Mouse (Mus musculus) adrenal gland, adult 2 months (tissue): ENCODE measurements around the gene Slc23a2. TPM values are rescaled to one million over a fixed set of nuclear protein-coding genes. Genes with fewer than 3 reads are reported as not detected.

Experiments
- DNase-seq: peaks from one replicate; pipeline ENCODE4 v3.0.0; 2021
- long read RNA-seq: library from polyadenylated mRNA; stranded (forward); transcript quantifications from one replicate; pipeline ENCODE4 v2.0.0, GENCODE M21; 2021
- polyA plus RNA-seq: library from polyadenylated mRNA; depleted of rRNA; stranded (reverse); fragments of >200 nt; gene quantifications from 2 replicates; pipeline ENCODE4 v1.2.3, GENCODE M21; 2012; rRNA removed
- total RNA-seq, 2 experiments: library from RNA; stranded (reverse); gene quantifications; 2 replicates each; pipeline ENCODE4 v1.2.3; 2021

The Slc23a2 gene
- total RNA-seq, result 100 to 1,000 TPM in 1 of 2 experiments, 10 to 100 TPM in 1; 80.6 to 206 TPM
- 45.5 and 59.7 TPM in 2 replicates for polyA plus RNA-seq
- long read RNA-seq, full-length matches to known transcripts, result 4 of 20 reads
- long read RNA-seq, partial matches to known transcripts, result 1 of 20 reads
- long read RNA-seq, other reads (novel, unspliced or antisense), result 15 of 20 reads

DNA sequence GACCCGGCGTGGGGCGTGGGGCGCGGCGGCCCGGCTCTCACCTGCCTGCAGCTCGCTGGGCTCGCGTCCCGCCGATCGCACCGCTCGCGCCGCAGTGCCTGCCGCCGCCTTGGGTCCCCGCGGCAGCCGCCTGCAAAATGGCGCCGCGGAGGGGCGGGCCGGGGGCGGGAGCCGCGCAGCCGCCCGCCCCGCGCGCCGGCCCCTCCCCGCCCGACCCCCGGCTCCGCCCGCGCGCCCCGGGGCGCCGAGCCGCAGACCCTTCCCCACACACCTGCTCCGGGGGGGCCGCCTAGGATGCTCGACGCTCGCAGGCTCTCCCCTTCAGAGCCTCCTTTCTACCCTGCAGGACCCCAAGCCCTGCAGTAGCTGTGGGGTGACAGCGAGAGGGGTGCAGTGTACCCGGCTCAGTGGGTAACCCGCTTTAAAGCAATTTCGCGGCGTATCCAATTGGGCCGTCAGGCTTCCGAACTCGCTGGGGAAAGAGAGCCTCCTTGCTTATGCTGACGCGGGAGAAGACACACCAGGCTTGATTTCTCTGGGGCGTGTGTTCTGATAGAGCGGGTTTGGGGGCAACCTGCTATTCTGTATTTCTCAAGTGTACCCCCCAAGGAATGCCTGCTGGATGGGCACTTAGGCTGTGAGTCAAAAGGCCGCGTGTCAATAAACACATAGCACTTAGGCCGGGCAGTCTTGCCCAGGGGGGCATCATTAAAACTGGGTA, at the start of gene Slc23a2:
Gene Slc23a2, minus strand, starts transcription at position 138 of the 721 bp plus-strand sequence.
- DNase-seq, result peak; percentile 75

DNA sequence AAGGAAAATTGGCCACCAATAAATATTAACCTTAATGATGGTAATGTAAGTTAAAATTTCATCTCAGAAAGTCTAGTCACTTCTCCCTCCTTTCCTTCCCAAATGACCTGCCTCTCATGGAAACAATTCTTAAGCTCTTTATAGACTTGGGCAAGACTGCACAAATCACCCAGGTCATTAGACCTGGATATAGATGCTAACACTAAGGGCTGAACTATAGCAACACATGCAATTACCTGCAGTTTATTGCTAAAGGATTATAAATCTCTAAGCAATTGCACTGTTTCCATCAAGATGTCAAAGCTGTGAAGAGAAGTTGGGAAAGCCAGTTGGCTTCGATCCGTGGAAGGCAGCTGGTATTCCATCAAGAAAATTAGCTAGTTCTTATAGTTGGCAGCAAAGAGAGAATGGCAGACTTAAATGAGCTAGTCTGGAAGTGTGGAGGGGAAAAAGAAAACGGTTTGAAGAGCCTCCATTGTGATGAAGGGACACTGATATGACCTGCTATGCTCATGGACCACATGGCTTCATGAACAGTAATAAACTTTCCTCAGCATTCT, 45.8 kb upstream of the Slc23a2 start:
- DNase-seq, result no peak

DNA sequence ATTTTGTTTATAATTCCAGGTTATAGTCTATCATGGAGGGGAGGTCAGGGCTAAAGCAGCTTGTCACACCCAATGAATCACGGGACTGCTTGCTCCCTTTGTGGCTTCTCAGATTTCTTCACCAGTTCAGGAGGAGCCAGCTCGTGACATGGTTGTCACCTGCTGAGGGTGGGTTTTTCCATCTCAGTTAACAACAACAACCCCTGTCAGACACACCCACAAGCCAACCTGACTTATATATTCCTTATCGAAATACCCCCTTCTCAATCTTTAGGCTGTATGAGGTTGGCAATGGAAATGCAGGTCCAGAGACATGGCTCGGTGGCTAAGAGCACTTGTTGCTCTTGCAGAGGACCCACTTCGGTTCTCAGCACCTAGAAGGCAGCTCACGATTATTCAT, 39.0 kb upstream of the Slc23a2 start:
- peak; percentile 49 for DNase-seq

DNA sequence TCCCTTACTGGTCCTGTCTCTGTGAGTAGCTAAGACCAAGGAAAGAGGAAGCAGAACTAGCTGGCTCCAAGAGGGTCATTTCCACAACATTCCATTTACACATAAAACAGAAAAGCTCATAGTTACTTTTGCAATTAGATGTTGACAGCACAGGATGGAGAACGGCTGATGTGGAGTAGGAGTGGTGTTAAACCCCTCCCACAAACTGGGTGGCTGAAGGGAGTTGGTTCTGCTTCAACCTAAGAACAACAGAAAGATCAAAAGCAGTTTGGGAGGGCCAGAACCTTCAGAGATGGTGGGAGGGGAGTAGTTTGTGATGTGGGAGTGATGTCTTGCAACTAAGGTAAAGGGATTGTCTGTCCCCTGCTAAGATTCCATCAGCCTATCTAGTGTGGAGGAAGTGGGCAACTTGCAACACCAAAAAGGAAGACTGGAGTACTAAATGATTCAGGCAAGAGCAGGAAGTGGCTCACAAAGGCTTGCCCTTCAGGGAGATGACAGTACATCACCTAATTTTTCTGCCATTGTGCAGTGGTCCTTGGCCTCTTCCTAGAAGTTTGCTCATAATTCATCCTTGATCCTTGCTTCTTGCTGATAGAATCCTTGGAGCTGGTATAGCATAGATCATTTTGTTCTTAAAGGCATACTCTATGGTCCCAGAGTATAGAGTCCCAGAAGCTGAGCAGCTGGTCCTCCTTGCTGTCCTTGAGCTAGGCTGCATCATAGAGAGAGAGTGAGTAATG, 35.7 kb upstream of the Slc23a2 start:
- peak; percentile 66 for DNase-seq

DNA sequence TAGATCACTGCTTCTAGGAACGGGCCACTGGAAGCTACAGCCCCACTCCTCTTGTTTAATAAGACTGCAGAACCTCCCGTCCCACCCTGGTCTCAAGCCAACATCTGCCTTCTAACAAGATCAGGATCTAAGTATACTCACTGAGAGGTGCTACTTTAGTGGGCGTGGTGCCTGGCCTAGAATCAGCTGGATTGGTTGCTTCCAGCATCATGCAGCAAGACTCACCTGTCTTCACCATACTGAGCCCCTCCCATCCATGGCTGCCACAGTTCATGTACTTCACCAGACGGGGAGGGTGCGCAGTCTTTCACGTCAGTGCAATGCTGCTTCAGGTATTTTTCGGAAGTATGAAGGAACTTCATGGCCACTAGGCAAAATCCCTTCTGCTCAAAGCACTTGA, 34.5 kb upstream of the Slc23a2 start:
- no peak for DNase-seq

DNA sequence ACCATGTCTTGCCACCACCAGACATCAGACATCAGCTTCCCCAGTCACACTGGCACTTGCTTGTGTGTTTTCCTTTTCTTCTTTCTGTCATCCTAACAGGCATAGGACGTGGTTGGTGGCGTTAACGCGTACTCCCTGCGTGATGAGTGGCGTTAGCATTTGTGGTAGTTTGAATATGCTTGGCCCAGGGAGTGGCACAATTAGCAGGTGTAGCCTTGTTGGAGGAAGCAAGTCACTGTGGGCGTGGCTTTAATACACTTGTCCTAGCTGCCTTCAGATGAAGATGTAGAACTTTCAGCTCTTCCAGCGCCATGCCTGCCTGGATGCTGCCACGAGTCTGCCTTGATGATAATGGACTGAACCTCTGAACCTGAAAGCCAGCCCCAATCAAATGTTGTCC, 32.5 kb upstream of the Slc23a2 start:
- no peak for DNase-seq

DNA sequence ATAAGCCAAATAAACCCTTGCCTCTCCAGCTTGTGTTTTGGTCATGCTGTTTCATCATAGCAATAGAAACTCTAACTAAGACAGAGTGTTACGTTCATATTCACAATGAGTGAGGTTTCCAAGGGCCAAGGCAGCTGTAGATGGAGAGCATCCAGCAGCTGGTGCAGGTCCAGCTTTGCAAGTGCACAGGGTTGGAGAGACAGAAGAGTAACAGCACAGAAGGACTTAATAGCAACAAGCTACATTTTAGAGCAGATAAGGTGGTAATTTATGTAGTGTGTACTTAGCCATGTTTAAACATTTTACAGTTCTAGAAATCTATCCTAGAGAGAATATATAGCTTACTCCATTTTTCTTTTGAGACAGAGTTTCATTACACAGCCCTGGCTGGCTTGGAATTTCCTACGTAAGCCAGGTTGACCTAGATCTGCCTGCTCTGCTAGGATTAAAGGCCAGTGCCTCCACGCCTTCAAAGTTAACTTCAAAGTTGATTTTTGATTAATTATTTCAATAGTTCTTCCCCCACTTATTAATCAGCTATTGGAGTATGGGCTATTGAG, 31.5 kb upstream of the Slc23a2 start:
- peak; percentile 70 for DNase-seq

DNA sequence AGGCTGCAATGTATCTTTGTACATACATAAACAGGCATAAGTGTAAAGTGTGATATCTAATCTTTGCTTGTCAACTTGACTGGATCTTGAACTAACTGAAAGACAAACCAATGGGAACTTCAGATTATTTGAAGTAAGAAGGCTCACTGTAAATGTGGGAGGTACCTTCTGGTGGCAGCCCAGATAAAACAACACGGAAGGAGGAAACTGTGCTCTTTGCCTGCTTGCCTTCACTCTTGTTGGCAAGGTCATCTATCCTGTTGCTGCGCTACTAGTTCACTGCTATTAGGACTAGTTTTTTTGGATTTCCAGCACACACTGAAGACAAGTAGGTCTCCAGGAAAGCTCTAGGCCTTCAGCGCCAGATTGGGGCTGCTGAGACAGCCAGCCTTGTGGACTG, 29.1 kb upstream of the Slc23a2 start:
- no peak for DNase-seq

DNA sequence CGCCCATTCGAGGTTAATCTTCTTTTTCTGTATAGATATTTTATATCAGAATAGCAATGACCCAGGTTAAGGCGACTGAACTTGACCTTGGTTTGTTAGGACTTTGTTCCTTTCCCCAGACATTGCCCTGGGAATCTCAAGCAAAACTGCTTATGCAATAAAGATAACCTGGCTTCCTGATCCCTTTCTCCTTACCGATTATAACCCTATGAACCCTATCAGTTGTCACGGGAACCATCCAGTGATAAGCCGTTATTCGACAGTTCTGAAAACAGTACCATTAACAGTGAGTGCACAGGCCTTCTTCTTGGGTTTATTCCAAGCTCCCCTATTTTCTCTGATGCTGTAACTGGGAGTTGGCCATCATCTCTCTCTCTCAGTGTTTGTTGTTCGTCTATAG, 27.0 kb upstream of the Slc23a2 start:
- DNase-seq, result no peak

DNA sequence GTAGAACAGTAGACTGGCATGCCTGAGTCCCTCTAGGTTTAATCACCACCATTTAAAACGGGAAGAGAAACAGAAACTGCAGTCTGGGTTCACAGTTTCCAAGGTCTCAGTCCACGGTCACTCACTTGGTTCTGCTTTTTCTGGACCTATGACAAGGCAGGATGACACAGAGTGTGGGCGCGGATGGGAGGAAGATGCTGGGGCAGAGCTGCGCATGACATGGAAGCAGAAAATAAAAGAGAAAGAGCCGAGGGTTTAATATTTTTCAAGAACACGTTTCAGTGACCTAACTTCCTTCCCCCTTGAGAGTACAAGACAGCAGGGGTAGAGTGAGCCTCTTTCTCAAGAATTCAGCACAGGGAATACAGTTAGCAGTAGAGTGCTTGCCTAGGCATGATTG, 24.2 kb upstream of the Slc23a2 start:
- DNase-seq, result peak; percentile 68

DNA sequence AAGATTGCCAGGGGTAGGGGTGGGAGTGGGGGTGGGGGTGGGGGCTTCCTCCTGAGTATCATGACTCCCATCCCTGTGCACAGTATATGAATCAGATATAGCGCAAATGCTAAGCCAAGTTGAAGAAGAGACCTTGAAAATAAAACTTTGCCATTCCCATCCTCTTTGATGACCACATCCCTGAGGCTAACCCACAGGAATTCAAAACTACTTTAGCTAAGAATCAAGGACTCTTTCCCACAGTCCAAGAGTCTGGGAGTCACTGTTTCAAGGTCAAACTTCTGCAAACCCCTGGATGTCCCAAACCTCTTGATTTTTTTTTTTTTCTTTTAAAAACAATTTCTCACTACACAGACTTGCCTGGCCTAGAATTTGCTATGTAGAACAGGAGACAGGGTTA, 18.7 kb upstream of the Slc23a2 start:
- no peak for DNase-seq

DNA sequence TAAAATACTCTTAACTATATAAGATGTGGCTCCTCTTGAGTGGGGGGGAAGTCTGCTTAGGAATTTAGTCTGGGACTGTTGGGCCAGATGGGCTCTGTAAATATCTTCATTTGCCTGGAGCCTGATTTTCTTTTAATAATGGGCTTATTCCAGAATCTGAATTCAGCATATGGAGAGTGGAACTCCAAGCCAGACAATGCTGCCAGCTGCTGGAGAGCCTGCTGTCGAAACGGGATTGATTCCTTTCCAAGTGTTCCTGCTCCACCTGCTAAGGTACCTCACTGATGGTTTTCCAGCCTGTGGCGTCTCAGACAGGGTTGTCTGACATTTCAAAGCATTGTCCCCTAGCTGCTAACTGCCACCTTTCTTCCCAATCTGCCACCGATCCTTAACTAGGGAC, 12.6 kb upstream of the Slc23a2 start:
- no peak for DNase-seq

DNA sequence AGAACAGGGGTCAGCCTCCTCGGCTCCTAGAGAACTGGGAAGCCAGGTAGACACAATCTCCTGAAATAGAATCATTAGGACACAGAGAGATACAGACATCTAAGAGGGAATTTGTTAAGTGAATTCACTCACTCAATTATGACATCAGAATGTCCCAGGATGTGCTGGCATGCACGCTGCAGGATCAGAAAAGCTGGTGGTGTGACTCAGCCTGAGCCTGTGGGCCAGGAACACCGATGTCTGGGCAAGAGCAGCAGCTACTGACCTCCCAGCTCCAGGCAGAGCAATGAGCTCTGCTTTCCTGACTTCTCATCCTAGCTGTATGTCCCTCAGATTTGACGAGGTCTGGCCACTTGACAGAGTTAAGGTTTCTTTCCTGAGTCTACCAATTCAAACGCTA, 7.8 kb upstream of the Slc23a2 start:
- DNase-seq, result peak; percentile 69

DNA sequence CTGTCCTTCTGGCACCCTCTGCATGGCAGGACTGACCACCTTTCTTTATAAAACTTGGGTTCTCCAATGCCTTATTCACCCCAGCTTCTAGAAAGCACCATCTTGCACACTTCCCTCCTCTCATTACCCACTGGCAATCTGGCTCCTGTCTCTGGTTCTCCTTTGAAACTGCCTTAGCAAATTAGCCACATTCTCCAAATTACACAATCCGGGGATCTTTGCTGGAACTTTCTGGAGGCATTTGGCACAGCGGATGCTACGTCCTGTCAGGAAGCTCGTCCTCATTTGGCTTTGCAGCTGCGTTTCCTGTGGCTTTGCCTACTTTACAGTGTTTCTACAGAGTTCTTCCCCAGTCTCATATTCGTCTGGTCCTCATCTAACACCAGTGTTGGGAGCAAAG, 6.7 kb upstream of the Slc23a2 start:
- DNase-seq, result peak; percentile 41

DNA sequence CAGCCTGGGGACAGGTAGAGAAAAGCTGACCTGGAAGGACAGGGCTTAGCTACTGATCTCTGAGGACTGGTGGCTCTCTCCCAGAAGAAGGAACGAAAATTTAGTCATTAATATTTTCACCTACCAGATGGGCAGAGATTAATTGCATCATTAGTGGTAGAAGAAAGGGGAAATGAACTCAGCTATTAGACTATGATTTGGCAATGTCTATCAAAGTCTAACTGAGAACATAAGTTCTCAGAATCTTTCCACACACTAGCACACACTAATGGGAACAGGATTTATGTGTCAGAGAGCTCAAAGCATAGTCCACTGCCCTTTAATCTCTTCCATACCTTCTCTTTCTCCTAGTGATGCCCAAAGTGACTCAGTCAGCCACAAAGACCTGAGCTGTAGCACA, 6.0 kb upstream of the Slc23a2 start:
- DNase-seq, result no peak

DNA sequence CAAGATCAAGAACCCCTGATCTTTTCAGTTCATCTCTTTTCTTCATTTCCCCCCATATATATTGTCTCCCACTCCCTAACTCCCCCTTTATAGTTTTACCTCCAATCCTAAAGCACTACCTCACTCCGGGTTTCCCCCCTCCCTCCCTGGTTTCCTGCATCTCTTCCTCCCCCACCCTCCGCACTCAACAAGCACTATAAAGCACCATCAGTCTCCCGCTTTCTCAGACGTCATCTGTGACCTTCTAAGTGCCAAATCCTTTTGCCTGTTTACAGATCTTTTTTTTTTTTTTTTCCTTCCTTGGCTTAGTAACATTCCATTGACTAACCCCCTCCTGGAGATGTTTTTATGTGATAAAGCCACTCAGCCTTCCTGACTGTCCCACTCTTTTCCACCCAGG, 1.6 kb upstream of the Slc23a2 start:
- peak; percentile 52 for DNase-seq

DNA sequence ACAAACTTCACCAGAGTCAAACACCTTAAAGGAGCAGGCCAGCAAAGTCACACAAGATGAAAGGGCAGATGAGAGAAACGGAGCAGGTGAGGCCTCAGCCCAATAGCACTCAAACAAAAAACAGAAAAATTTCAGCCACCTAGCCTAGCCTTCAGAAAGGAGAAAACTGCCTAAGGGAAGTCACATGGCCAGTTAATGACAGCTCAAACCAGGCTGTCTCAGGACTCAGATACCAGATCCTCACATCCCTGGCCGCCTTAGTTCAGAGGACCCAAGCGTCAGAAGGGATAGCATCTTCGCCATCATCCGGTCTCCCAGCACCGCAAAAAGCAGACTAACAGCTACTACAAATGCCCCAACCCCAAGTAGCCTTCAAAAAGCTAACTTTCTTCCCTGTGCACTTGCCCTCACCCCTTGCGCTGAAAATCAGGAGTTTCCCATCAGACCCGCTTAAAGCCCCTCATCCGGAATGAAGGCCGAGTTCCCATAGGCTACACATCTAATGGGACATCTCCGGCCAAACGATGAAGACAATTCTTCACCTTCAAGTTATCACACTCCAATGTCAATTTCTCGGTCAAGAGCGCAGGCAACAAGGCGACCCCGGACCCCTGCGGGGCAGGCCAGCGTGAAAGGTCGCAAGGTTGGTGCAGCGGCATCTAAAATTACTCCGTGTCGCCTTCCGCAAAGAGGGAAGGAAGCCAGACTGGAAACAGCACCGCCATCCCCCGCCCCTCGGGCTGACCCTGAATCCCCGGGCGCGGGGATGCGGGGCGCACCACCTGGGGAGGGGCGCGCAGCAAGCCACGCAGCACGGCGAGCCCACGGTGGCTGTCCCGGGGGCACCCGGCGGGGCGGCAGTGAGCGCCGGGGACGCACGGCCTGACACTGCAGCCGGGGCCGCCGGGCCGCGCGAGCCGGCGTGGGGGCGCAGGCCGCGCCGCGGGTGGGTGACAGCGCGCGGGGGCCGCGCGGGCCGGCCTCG, 673 bp downstream of the Slc23a2 start:
- peak; percentile 48 for DNase-seq

DNA sequence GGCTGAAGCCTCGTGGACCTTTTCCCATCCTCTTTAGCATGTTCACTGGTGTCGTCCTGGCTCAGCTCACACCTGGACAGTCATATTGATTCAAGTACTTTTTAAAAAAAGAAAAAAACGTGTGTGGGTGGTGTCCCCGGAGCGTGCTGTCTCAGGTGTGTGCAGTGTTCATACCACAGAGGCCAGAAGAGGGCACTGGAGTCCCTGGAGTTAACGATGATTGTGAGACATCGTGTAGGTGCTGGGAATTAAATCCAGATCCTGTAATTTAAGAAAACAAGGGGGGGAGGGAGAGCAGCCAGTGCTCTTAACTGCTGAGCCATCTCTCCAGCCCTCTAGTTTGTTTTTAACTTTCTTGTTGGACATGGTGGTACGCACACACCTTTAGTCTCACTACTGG, 2.3 kb downstream of the Slc23a2 start:
- DNase-seq, result no peak

DNA sequence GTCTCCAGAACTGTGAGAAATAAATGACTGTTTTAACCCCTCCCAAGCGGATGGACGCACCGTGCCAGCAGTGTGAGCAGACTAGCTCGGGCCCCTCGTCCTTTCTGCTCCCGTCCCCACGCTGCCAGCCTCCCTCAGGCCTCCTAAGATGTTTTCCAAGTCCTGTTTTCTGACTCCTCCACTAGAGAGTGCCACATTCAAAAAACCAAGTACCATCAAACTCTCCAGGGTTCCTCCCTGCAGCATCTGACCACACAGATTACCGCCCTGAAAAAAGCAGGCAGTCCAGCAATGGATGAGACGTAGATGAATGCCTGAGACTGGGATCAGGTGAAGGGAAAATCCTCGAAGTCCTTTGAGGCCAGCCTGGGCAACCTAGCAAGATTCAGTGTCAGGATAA, 4.4 kb downstream of the Slc23a2 start:
- peak; percentile 42 for DNase-seq

DNA sequence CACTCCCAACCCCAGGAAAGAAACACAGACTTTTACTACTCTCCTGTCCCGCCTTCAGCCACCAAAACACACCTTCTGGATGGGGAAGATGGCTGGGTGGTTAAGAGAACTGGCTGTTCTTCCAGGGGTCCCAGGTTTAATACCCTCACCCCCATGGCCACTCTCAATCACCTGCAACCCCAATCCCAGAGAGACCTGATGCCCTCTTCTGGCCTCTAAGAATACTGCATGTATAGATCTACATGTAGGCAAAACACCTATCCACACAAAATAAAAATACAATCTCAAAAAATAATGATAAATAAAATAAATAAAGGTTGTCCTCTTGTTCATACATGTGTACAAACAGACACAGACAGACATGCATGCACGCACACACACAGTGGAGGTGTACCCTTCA, 5.8 kb downstream of the Slc23a2 start:
- DNase-seq, result no peak

DNA sequence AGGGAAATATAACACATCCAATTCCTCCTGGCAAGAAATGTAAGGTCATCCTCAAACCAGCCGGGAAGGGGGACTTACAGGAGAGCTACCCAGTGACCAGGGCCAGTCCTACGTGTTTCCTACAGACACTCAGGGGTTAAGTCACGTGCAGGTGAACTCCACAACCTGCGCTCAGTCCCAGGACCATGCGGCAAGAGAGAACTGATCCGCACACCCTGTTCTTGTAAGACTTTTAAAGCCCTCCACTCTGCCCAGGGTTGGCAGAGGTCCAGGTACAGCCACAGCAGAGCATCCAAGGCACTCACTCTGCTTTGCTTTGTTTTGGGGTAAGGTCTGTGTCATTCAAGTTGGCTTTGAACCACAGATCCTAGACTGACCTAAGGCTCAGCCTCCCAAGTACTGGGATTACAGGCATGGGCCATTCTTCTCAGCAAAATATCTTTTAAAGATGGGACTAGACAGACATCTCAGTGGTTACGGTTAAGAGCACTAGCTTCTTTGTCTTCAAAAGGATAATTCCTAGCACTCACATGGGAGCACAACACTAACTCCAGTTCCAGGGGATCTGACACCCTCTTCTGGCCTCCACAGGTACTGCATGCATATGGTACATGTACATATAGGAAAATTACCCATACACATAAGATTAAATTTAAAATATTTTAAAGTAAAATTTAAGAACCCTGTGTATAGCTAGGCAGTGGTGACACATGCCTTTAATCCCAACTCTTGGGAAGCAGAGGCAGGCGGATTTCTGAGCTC, 8.9 kb downstream of the Slc23a2 start:
- peak; percentile 21 for DNase-seq
